Mouse (Mus musculus): ENCODE measurements at regions not wholly inside any gene's neighbourhood (a gene's known extent, or its start where the extent isn't known, plus 50 kb on each side); places are given as distances from the start of the nearest gene placed in this dataset.

- no peak for DNase-seq (ENCODE audit: low read depth, low spot score)
Observed at GRCm38 (mm10) chr8:24287861-24288260, 437.8 kb downstream of the Adam3 start.

GRCm38 (mm10) chr8:24284966-24285365, 440.7 kb downstream of the Adam3 start:
- DNase-seq (ENCODE audit: low read depth, low spot score), result no peak

GRCm38 (mm10) chr8:24283901-24284405, 441.7 kb downstream of the Adam3 start:
- DNase-seq (ENCODE audit: low read depth, low spot score), result no peak

- DNase-seq (ENCODE audit: low read depth, low spot score), result no peak
Observed at GRCm38 (mm10) chr8:24280296-24280695, 445.4 kb downstream of the Adam3 start.

GRCm38 (mm10) chr8:24278391-24278790, 447.3 kb downstream of the Adam3 start:
- DNase-seq (ENCODE audit: low read depth, low spot score), result no peak

GRCm38 (mm10) chr8:24261359-24261758, 464.3 kb downstream of the Adam3 start:
- no peak for DNase-seq (ENCODE audit: low read depth, low spot score)

GRCm38 (mm10) chr8:24258622-24259021, 467.0 kb downstream of the Adam3 start:
- peak; percentile 22 for DNase-seq (ENCODE audit: low read depth, low spot score)

- no peak for DNase-seq (ENCODE audit: low read depth, low spot score)
Observed at GRCm38 (mm10) chr8:24242211-24242610, 483.4 kb downstream of the Adam3 start.

GRCm38 (mm10) chr8:24240211-24240983, 485.3 kb downstream of the Adam3 start:
- DNase-seq (ENCODE audit: low read depth, low spot score), result no peak

- no peak for DNase-seq (ENCODE audit: low read depth, low spot score)
Observed at GRCm38 (mm10) chr8:24234981-24235380, 490.7 kb downstream of the Adam3 start.

GRCm38 (mm10) chr8:24228148-24228547, 497.5 kb downstream of the Adam3 start:
- no peak for DNase-seq (ENCODE audit: low read depth, low spot score)

- no peak for DNase-seq (ENCODE audit: low read depth, low spot score)
Observed at GRCm38 (mm10) chr8:24227331-24228072, 498.1 kb downstream of the Adam3 start.

- no peak for DNase-seq (ENCODE audit: low read depth, low spot score)
Observed at GRCm38 (mm10) chr8:24220222-24220621, 505.4 kb downstream of the Adam3 start.

- no peak for DNase-seq (ENCODE audit: low read depth, low spot score)
Observed at GRCm38 (mm10) chr8:24216655-24217054, 509.0 kb downstream of the Adam3 start.

- no peak for DNase-seq (ENCODE audit: low read depth, low spot score)
Observed at GRCm38 (mm10) chr8:24215510-24216138, 510.0 kb downstream of the Adam3 start.

- DNase-seq (ENCODE audit: low read depth, low spot score), result no peak
Observed at GRCm38 (mm10) chr8:24214315-24214714, 511.3 kb downstream of the Adam3 start.

- no peak for DNase-seq (ENCODE audit: low read depth, low spot score)
Observed at GRCm38 (mm10) chr8:24212216-24213200, 513.1 kb downstream of the Adam3 start.

GRCm38 (mm10) chr8:24211091-24211490, 514.6 kb downstream of the Adam3 start:
- DNase-seq (ENCODE audit: low read depth, low spot score), result no peak
